Mouse (Mus musculus) brain, embryonic 14.5 days (tissue): ENCODE measurements around the gene Flnc.

ENCODE experiments used
- CTCF ChIP-seq: fragments of 200-500 bp; IDR thresholded peaks from 2 replicates; pipeline ENCODE4 v1.5.1; 2012; ENCODE audit warnings: inconsistent platforms, mild to moderate bottlenecking, moderate library complexity, borderline replicate concordance; ENCODE audit not compliant: insufficient read depth, insufficient read length; ENCODE audit errors: extremely low read depth
- POLR2A ChIP-seq: fragments of 200-500 bp; IDR thresholded peaks from 2 replicates; pipeline ENCODE4 v1.6.1; 2012; ENCODE audit warnings: mild to moderate bottlenecking, inconsistent platforms, borderline replicate concordance; ENCODE audit not compliant: poor library complexity, insufficient read depth, insufficient read length, severe bottlenecking; ENCODE audit errors: extremely low read depth

- TF ChIP-seq CTCF = no peak
- TF ChIP-seq POLR2A = no peak
These were observed 41.3 kb upstream of the Flnc start for GRCm38 (mm10) chr6:29391802-29392201.
